Mouse (Mus musculus) mouse embryonic stem cell (cell line): ENCODE results near the gene Slc22a14.

Experiments
- in situ Hi-C, 2 experiments: fragments of 300-500 bp; cut with MboI; formaldehyde crosslinking; loops; 1 replicate in 1 of 2; 3 replicates in 1 of 2; pipeline ENCODE4 v1.14.3; 2019 to 2020; ENCODE audit warnings: low sequenced_read_pairs in 2 of 2, low pct_unique_long_range_greater_than_20kb in 1 of 2, mixed read lengths in 1 of 2; ENCODE audit not compliant: unreplicated experiment in 1 of 2

Slc22a14 gene

GRCm38 (mm10) chr9:119179292-119179691, 186.1 kb downstream of the Slc22a14 start:
- in situ Hi-C loops, result no loop called here

GRCm38 (mm10) chr9:119167608-119168007, 197.7 kb downstream of the Slc22a14 start:
- in situ Hi-C loops, result no loop called here

GRCm38 (mm10) chr9:119165548-119165947, 199.8 kb downstream of the Slc22a14 start:
- in situ Hi-C loops, result no loop called here

- in situ Hi-C loops, result no loop called here
These were observed 200.6 kb downstream of the Slc22a14 start for GRCm38 (mm10) chr9:119164743-119165142.

GRCm38 (mm10) chr9:119160689-119161088, 204.7 kb downstream of the Slc22a14 start:
- in situ Hi-C loops, result no loop called here

GRCm38 (mm10) chr9:119158861-119159260, 206.5 kb downstream of the Slc22a14 start, which contains the start of gene Gm47289:
Gene Gm47289 (plus strand): TSS chr9:119159161.
- in situ Hi-C loops, result no loop called here

- in situ Hi-C loops, result no loop called here
These were observed 208.8 kb downstream of the Slc22a14 start, which contains the start of gene Acaa1b for GRCm38 (mm10) chr9:119156278-119157201. Gene Acaa1b (minus strand): TSS chr9:119157093.

- in situ Hi-C loops, result no loop called here
These were observed 209.5 kb downstream of the Slc22a14 start for GRCm38 (mm10) chr9:119155826-119156225.

GRCm38 (mm10) chr9:119155416-119155815, 209.9 kb downstream of the Slc22a14 start:
- in situ Hi-C loops, result no loop called here

- in situ Hi-C loops, result no loop called here
These were observed 213.6 kb downstream of the Slc22a14 start for GRCm38 (mm10) chr9:119151751-119152150.

GRCm38 (mm10) chr9:119149601-119150000, 215.8 kb downstream of the Slc22a14 start:
- in situ Hi-C loops, result no loop called here

- in situ Hi-C loops, result no loop called here
These were observed 219.1 kb downstream of the Slc22a14 start for GRCm38 (mm10) chr9:119146098-119146770.

GRCm38 (mm10) chr9:119145638-119146037, 219.7 kb downstream of the Slc22a14 start:
- in situ Hi-C loops, result no loop called here

- in situ Hi-C loops, result no loop called here
These were observed 220.2 kb downstream of the Slc22a14 start for GRCm38 (mm10) chr9:119145137-119145536.

GRCm38 (mm10) chr9:119144696-119145095, 220.7 kb downstream of the Slc22a14 start:
- in situ Hi-C loops, result no loop called here

GRCm38 (mm10) chr9:119143372-119143771, 222.0 kb downstream of the Slc22a14 start:
- in situ Hi-C loops, result no loop called here

GRCm38 (mm10) chr9:119142066-119142465, 223.3 kb downstream of the Slc22a14 start:
- in situ Hi-C loops, result no loop called here

GRCm38 (mm10) chr9:119138836-119139235, 226.5 kb downstream of the Slc22a14 start:
- in situ Hi-C loops, result no loop called here

- in situ Hi-C loops, result no loop called here
These were observed 234.7 kb downstream of the Slc22a14 start for GRCm38 (mm10) chr9:119130692-119131091.
